ENCODE assay signal across 12 mouse cellular contexts in genomic region chr13:47471543-47472213, GRCm38 (mm10).
DNase-seq lines count a peak whose midpoint lies in the region; ATAC-seq and TF ChIP-seq lines count a peak whose summit lies in the region.
"Had no signal": no experiment of that assay in that cellular context is flagged by ENCODE, and none has a peak within 500 bp of the region (broad histone marks: within the 10 kb centered on the region; RNA-seq: fewer than 3 reads in every experiment).

No protein-coding gene starts in this region.

- H3K36me3 ChIP-seq in forebrain, embryonic 15.5 days, result no peaks in the 10 kb centered on the region
- H3K36me3 ChIP-seq in hindbrain, postnatal 0 days (ENCODE audit: insufficient read depth, low read length), result no peaks in the 10 kb centered on the region
- no peaks in the 10 kb centered on the region for H3K36me3 ChIP-seq in midbrain, postnatal 0 days (ENCODE audit: insufficient read depth, low read length)

- no peaks in the 10 kb centered on the region for H3K27me3 ChIP-seq in forebrain, embryonic 15.5 days
- H3K27me3 ChIP-seq in hindbrain, postnatal 0 days (ENCODE audit: insufficient read depth, low read length), result no peaks in the 10 kb centered on the region
- H3K27me3 ChIP-seq in midbrain, postnatal 0 days (ENCODE audit: insufficient read depth, low read length), result no peaks in the 10 kb centered on the region

- no peak overlapping the region for H3K4me3 ChIP-seq in forebrain, embryonic 15.5 days
- no peak overlapping the region for H3K4me3 ChIP-seq in hindbrain, postnatal 0 days (ENCODE audit: low read length)
- H3K4me3 ChIP-seq in midbrain, postnatal 0 days (ENCODE audit: low read depth, low read length), result no peak overlapping the region
- H3K4me3 ChIP-seq: erythroblast, embryonic 14.5 days had no signal

- H3K4me1 ChIP-seq in forebrain, embryonic 15.5 days, result peaks cover 12% of the 10 kb centered on the region
- no peaks in the 10 kb centered on the region for H3K4me1 ChIP-seq in hindbrain, postnatal 0 days (ENCODE audit: insufficient read depth, low read length)
- H3K4me1 ChIP-seq in midbrain, postnatal 0 days (ENCODE audit: insufficient read depth, low read length), result no peaks in the 10 kb centered on the region

- peak; percentile 17 for DNase-seq in embryo, embryonic 11 days
- DNase-seq in embryo, embryonic 10 days (ENCODE audit: low spot score), result no peak
- DNase-seq in hindbrain, postnatal 0 days (ENCODE audit: low spot score), result peak; percentile 15
- DNase-seq in midbrain, postnatal 0 days (ENCODE audit: low spot score), result peak; percentile 19
- DNase-seq in lung, postnatal 10 days, result no peak
- DNase-seq in layer of hippocampus, postnatal 36 days, result no peak
- no peak for DNase-seq in layer of hippocampus, adult 9-10 months (ENCODE audit: low spot score)
- DNase-seq: cerebellum, adult 18-20 months; gastrocnemius, postnatal 25 days; layer of hippocampus, adult 9-11 months had no signal

- no peaks in the 10 kb centered on the region for H3K9me3 ChIP-seq in forebrain, embryonic 15.5 days
- no peaks in the 10 kb centered on the region for H3K9me3 ChIP-seq in hindbrain, postnatal 0 days (ENCODE audit: low read length)
- H3K9me3 ChIP-seq in midbrain, postnatal 0 days (ENCODE audit: low read length), result no peaks in the 10 kb centered on the region

- TF ChIP-seq CTCF in hindbrain, postnatal 0 days (IDR thresholded peaks at IDR 0.05; ENCODE audit: low read depth), result no peak
- no peak for TF ChIP-seq CTCF in midbrain, postnatal 0 days (IDR thresholded peaks at IDR 0.05)

- WGBS in forebrain, embryonic 15.5 days, result 24% methylated on average over 14 of the region's 14 CpGs
- 30% methylated on average over 14 of the region's 14 CpGs for WGBS in hindbrain, postnatal 0 days
- 31% methylated on average over 14 of the region's 14 CpGs for WGBS in midbrain, postnatal 0 days

- ATAC-seq in forebrain, embryonic 15.5 days (replicated peaks), result no peak
- peak; percentile 35 for ATAC-seq in hindbrain, postnatal 0 days
- ATAC-seq in midbrain, postnatal 0 days (ENCODE audit: low FRiP score), result peak; percentile 74

- H3K4me2 ChIP-seq in forebrain, embryonic 15.5 days (replicated peaks), result peak overlapping the region; percentile 22; the same call in 1 of the 2 replicates
- H3K4me2 ChIP-seq in hindbrain, postnatal 0 days (ENCODE audit: low read depth, low read length), result no peak overlapping the region
- H3K4me2 ChIP-seq in midbrain, postnatal 0 days (ENCODE audit: low read depth, low read length, poor library complexity, severe bottlenecking), result no peak overlapping the region

- no peak overlapping the region; the same call in 1 of the 2 replicates for H3K27ac ChIP-seq in forebrain, embryonic 15.5 days (replicated peaks)
- H3K27ac ChIP-seq in hindbrain, postnatal 0 days, result no peak overlapping the region
- peak overlapping the region; percentile 51 for H3K27ac ChIP-seq in midbrain, postnatal 0 days (ENCODE audit: low read depth, low read length)

- H3K9ac ChIP-seq in forebrain, embryonic 15.5 days (replicated peaks), result no peak overlapping the region
- H3K9ac ChIP-seq in hindbrain, postnatal 0 days (replicated peaks; ENCODE audit: low read length), result no peak overlapping the region
- no peak overlapping the region for H3K9ac ChIP-seq in midbrain, postnatal 0 days (replicated peaks; ENCODE audit: low read length, poor library complexity, severe bottlenecking)

Comparison
In these comparisons a context has a peak if more than half of its experiments do, and no peak if none do; other contexts are left out.
1. DNase-seq: peak in embryo, embryonic 11 days (single experiment), hindbrain, postnatal 0 days (single experiment) and midbrain, postnatal 0 days (single experiment); none in embryo, embryonic 10 days (single experiment), lung, postnatal 10 days (single experiment), layer of hippocampus, postnatal 36 days (0 of 2) and layer of hippocampus, adult 9-10 months (single experiment).